Mouse (Mus musculus): Measurements from ENCODE around the gene Kbtbd7. TPM values are rescaled to one million over a fixed set of nuclear protein-coding genes. Genes with fewer than 3 reads are reported as not detected.

Kbtbd7 gene
- 5.0 and 5.3 TPM in 2 replicates for polyA plus RNA-seq (2015; fragmentation: Nextera tagmentation; extraction: Ambion mirVana)

DNA sequence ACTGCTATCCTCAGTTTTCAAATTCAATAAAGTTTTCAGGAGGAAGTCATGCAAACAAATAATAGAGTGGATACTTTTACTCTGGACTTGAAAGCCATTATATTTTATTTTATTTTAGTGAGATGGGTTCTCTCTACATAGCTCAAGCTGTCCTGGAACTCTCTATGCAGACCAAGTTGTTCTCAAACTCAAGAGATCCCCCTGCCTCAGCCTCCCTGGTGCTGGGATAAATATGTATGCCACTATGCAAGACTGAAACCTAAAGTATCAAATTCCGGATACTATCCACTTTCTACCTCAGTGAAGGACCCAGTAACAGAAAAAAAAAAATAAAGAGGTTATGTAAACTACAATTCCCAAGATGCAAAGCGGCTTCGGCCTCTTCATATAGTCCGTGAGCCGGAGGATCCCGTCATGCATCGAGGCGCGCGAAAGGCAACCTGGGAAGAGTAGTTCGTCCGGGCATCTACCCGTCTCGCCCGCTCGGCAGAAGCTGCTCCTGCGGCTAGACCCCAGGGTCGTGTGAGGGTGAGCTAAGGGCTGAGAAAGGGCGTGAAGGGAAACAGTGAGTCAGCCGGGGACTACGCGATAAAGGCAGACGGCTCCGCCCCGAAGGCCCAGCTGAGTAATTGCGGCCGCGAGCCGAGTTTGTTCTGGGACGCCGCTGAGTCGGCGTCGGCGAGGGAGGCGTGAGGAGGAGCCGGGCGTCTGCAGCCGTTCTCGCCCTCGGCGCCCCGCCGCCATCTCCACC is at the start of gene Kbtbd7:
TSS of gene Kbtbd7 (plus strand) at position 533 of the 751 bp plus-strand sequence.

DNA sequence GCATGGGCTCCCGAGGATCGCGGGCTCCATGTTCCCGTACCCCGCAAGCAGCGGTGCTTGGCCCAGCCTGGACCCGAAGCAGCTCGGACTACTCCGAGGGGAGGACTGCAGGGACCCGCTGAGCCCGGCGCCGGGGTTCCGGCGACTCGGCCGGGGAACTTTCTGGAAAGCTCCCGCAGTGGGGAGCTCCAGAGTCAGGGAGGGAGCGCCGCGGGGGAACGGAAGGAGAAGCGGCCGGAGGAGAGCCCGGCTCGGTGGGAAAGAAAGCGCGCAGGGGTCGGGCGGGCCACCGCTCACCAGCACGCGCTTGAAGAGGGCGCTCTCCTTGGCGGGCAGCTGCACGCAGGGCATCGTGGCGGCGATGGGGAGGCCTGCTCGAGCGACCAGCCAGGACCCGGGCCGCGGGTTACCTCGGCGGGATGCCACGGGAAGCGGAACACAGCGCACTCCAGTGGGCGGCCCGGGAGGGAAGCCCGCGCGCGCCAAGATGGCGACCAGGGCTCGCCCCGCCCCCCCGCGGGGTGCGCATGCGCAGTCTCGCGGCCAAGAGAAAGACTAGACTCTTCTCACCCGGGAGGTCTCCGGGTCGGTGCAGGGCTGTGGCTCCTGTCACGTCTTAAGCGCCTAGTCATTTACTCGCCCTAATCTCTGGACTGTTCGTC is 35.9 kb upstream of the Kbtbd7 start, which contains the start of gene Naa16:
TSS of gene Naa16 (minus strand) at position 514 of the 662 bp plus-strand sequence.

DNA sequence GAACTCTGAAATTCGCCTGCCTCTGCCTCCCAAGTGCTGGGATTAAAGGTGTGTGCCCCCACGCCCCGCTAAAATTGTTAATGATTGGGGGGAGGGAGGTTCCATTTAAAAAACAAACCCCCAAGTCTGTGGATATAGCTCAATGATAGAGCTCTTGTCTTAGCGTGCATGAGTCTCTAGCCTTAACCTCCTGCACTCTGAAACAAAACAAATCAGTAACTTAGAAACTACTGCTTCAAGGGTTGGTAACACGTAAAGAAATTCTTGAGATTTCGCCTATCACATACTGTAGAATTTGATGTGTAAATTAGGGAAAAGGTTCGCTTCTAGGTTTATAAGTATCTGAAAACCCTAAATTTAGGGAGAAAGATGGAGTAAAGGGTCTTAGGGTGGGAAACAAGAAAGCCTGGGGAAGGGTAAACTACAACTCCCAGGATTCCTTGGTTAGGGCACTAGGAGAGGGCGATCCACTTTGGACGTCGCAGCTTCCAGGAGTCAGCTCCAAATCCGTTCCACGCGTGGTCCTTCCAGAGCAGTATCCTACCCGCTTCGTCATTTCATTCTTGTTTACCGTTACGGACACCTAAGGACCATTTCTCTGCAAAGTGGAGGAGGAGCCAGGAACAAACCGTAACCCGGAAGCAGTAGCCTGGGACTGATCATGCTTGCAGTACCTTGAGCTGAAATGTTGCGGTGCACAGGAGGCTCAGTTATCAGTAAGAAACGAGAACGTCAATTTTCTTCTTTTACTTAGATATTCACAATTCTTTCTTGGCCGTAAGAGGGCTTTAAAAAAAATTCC is 28.8 kb upstream of the Kbtbd7 start, which contains the start of gene Mtrf1:
TSS of gene Mtrf1 (plus strand) at position 452 of the 802 bp plus-strand sequence.

DNA sequence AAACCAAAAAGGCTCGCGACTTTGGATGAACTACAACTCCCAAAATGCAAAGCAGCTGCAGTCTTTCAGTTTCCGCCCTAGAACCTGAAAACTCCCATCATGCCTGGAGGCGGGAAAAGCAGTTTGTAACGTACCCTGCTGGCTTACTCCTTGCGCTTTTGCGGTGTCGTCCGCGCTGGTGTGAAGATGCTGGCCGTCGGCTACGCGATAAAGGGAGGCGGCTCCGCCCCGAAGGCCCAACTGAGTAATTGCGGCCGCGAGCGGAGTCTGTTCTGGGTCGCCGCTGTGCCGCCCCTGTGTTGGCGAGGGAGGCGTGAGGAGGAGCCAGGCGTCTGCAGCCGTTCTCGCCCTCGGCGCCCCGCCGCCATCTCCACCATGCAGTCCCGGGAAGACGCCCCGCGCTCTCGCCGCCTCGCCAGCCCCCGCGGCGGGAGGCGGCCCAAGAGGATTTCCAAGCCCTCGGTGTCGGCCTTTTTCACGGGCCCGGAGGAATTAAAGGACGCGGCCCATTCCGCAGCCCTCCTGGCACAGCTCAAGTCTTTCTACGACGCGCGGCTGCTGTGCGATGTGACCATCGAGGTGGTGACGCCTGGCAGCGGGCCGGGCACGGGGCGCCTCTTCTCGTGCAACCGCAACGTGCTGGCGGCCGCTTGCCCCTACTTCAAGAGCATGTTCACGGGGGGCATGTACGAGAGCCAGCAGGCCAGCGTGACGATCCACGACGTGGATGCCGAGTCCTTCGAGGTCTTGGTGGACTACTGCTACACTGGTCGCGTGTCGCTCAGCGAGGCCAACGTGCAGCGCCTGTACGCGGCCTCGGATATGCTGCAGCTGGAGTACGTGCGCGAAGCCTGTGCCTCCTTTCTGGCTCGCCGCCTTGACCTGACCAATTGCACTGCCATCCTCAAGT is 25.6 kb downstream of the Kbtbd7 start, which contains the start of gene Kbtbd6:
TSS of gene Kbtbd6 (plus strand) at position 155 of the 910 bp plus-strand sequence.

Other genes starting within 250 kb of the Kbtbd7 start
- gene Zfp957, start 179.1 kb upstream of the Kbtbd7 start, polyA plus RNA-seq (2015; fragmentation: Nextera tagmentation; extraction: Ambion mirVana): not detected in 2 replicates
- 83.7 and 111 TPM in 2 replicates for gene Rgcc, start 124.9 kb upstream of the Kbtbd7 start, polyA plus RNA-seq (2015; fragmentation: Nextera tagmentation; extraction: Ambion mirVana)
- gene Naa16, start 35.7 kb upstream of the Kbtbd7 start, polyA plus RNA-seq (2015; fragmentation: Nextera tagmentation; extraction: Ambion mirVana): 15.5 and 15.8 TPM in 2 replicates
- 10.4 and 10.6 TPM in 2 replicates for gene Mtrf1, start 28.7 kb upstream of the Kbtbd7 start, polyA plus RNA-seq (2015; fragmentation: Nextera tagmentation; extraction: Ambion mirVana)
- gene Kbtbd6, start 25.3 kb downstream of the Kbtbd7 start, polyA plus RNA-seq (2015; fragmentation: Nextera tagmentation; extraction: Ambion mirVana): 0.45 and 0.69 TPM in 2 replicates
- 4.9 and 5.0 TPM in 2 replicates for gene Elf1, start 54.7 kb downstream of the Kbtbd7 start, polyA plus RNA-seq (2015; fragmentation: Nextera tagmentation; extraction: Ambion mirVana)
- 28.5 and 31.9 TPM in 2 replicates for gene Wbp4, start 55.0 kb downstream of the Kbtbd7 start, polyA plus RNA-seq (2015; fragmentation: Nextera tagmentation; extraction: Ambion mirVana)
- gene Sugt1, start 161.2 kb downstream of the Kbtbd7 start, polyA plus RNA-seq (2015; fragmentation: Nextera tagmentation; extraction: Ambion mirVana): 70.1 and 70.3 TPM in 2 replicates
- gene Cnmd, start 235.7 kb downstream of the Kbtbd7 start, polyA plus RNA-seq (2015; fragmentation: Nextera tagmentation; extraction: Ambion mirVana): 5.3 TPM in 1 of 2 replicates, not detected in the other

Data from skeletal muscle tissue, postnatal 0 days (tissue).